In the genomic region with DNA sequence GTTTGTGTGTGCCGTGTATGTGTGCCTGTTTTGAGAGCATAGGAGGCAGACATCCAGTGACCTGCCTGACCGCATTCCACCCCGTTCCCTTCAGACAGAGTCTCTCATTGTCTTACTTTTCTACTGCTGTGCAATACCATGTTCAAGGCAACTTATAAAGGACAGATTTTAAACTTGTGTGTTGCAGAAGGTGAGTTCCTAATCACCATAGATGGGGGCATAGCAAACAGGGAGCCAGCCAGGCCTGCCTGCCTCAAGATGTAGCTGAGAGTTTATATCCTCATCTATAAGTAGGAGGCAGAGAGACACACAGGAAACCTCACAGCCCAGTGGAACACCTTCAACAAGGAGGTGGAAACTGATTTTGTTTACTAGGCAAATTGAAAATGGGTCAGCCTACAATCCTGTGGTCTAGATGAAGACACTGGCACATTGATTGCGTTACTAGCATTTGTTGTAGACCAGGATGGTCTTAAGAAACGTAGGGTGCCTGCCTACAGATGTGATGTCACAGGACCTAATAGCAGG, we compare ENCODE assay signal across 8 mouse cellular contexts. TPM values are rescaled to one million over a fixed set of nuclear protein-coding genes. Genes with fewer than 3 reads are reported as not detected.
A peak's percentile ranks its signal among the peaks of the same experiment; 100 is the strongest.
DNase-seq lines count a peak whose midpoint lies in the region; ATAC-seq and TF ChIP-seq lines count a peak whose summit lies in the region.

No protein-coding gene starts in this region.

- DNase-seq in gastrocnemius, adult 2 months: no peak
- DNase-seq in gastrocnemius, postnatal 36 days: no peak
- no peak for DNase-seq in liver, embryonic 14.5 days (ENCODE audit: low read depth in 3 of 3, low spot score in 3 of 3)
- DNase-seq in adrenal gland, adult (ENCODE audit: inconsistent age in 2 of 2, low spot score in 1 of 2): no peak
- DNase-seq in left cerebral cortex, adult 11 months (ENCODE audit: low spot score): no peak
- no peak for DNase-seq in ovary, postnatal 36 days (ENCODE audit: low spot score)

- H3K27me3 ChIP-seq in C2C12 (ENCODE audit: control insufficient read depth, insufficient read depth, insufficient read length): no peaks in the 10 kb centered on the region
- H3K27me3 ChIP-seq in forebrain, embryonic 15.5 days: no peaks in the 10 kb centered on the region
- H3K27me3 ChIP-seq in liver, embryonic 14.5 days (ENCODE audit: control insufficient read depth, insufficient read depth, low read length): no peaks in the 10 kb centered on the region

- H3K9me3 ChIP-seq in forebrain, embryonic 15.5 days: no peaks in the 10 kb centered on the region
- no peaks in the 10 kb centered on the region for H3K9me3 ChIP-seq in liver, embryonic 14.5 days (ENCODE audit: control insufficient read depth, low read length)

- peak overlapping the region; percentile 72 for H3K9ac ChIP-seq in forebrain, embryonic 15.5 days (replicated peaks)
- H3K9ac ChIP-seq in liver, embryonic 14.5 days (replicated peaks): no peak overlapping the region; the same call in 1 of the 2 replicates

- H3K79me3 ChIP-seq in C2C12 (ENCODE audit: low read depth): peaks cover 8% of the 10 kb centered on the region

- H3K79me2 ChIP-seq in C2C12 (ENCODE audit: control insufficient read depth, insufficient read depth): peaks cover 23% of the 10 kb centered on the region

- H3ac ChIP-seq in C2C12 (ENCODE audit: control insufficient read depth, insufficient read length, low read depth): no peak overlapping the region

- 88% methylated on average over 5 of the region's 5 CpGs for WGBS in forebrain, embryonic 15.5 days
- 76% methylated on average over 5 of the region's 5 CpGs for WGBS in liver, embryonic 14.5 days (ENCODE audit: insufficient replicate concordance)

- peak overlapping the region; percentile 79 for H3K4me2 ChIP-seq in forebrain, embryonic 15.5 days (replicated peaks)
- peak overlapping the region; percentile 79 for H3K4me2 ChIP-seq in liver, embryonic 14.5 days (ENCODE audit: low read depth)

- peak overlapping the region; percentile 96 for H3K27ac ChIP-seq in gastrocnemius, adult 2 months
- H3K27ac ChIP-seq in forebrain, embryonic 15.5 days (replicated peaks): peak overlapping the region; percentile 95
- peak overlapping the region; percentile 16; the same call in 1 of the 2 replicates for H3K27ac ChIP-seq in liver, embryonic 14.5 days

- no peak for ATAC-seq in forebrain, embryonic 15.5 days (replicated peaks)
- ATAC-seq in liver, embryonic 14.5 days (ENCODE audit: insufficient read depth): no peak

- no peaks in the 10 kb centered on the region for H3K36me3 ChIP-seq in C2C12 (ENCODE audit: control insufficient read depth, insufficient read depth)
- H3K36me3 ChIP-seq in forebrain, embryonic 15.5 days: no peaks in the 10 kb centered on the region
- H3K36me3 ChIP-seq in liver, embryonic 14.5 days (replicated peaks; ENCODE audit: control insufficient read depth, insufficient read depth, low read depth): no peaks in the 10 kb centered on the region

- H3K4me3 ChIP-seq in gastrocnemius, adult 2 months: peak overlapping the region; percentile 91
- peak overlapping the region; percentile 44 for H3K4me3 ChIP-seq in C2C12 (ENCODE audit: insufficient read depth, poor library complexity, severe bottlenecking)
- peak overlapping the region; percentile 63 for H3K4me3 ChIP-seq in forebrain, embryonic 15.5 days
- peak overlapping the region in 1 of 2 experiments; percentile 58; a peak in 2 of 4 replicates for H3K4me3 ChIP-seq in liver, embryonic 14.5 days (ENCODE audit: insufficient read depth in 1 of 2, low read depth in 2 of 2, low read length in 2 of 2)

- no peak for TF ChIP-seq EP300 in liver, embryonic 14.5 days (IDR thresholded peaks at IDR 0.05; ENCODE audit: low read depth)

- intact Hi-C loops in gastrocnemius, adult 2 months (cut with DNase I): loop anchor here (2.0 to 5.0 kb wide), 3 partner anchors 51 to 331 kb away; a partner anchor contains a TSS
- intact Hi-C loops in gastrocnemius, postnatal 36 days (cut with DNase I): loop anchor here (5.0 to 10.0 kb wide), 2 partner anchors 161 to 329 kb away; a partner anchor contains a TSS

- peaks cover 19% of the 10 kb centered on the region for H3K4me1 ChIP-seq in forebrain, embryonic 15.5 days
- peaks cover 33% of the 10 kb centered on the region in 2 experiments for H3K4me1 ChIP-seq in liver, embryonic 14.5 days (replicated peaks; ENCODE audit: control insufficient read depth in 2 of 2, insufficient read depth in 2 of 2, low read length in 1 of 2)

- TF ChIP-seq CTCF in gastrocnemius, adult 2 months (IDR thresholded peaks at IDR 0.05): no peak
- no peak for TF ChIP-seq CTCF in C2C12 (IDR thresholded peaks at IDR 0.05; ENCODE audit: control insufficient read depth, insufficient read depth, insufficient read length)
- TF ChIP-seq CTCF in liver, embryonic 14.5 days (IDR thresholded peaks at IDR 0.05; ENCODE audit: low read depth): no peak

TF ChIP-seq in C2C12, 6 proteins besides CTCF, POLR2A, EP300 and RAD21:
- TF ChIP-seq MYOD1 (IDR thresholded peaks at IDR 0.05; ENCODE audit: control insufficient read depth, insufficient read length, low read depth): no peak

RNA-seq across cellular contexts. Expression of a gene that starts 0.7 kb away (rescaled TPM):
- 10 to 100 TPM; 46.5 to 50.9 TPM for total RNA-seq in gastrocnemius, adult 2 months (2021)
- total RNA-seq in gastrocnemius, postnatal 36 days (2021): 10 to 100 TPM; 41.8 to 45.9 TPM
- polyA plus RNA-seq in C2C12 (2012; fragmentation: generic; extraction: Trizol): 251 TPM
- polyA plus RNA-seq in forebrain, embryonic 15.5 days (2015; fragmentation: Nextera tagmentation; extraction: Ambion mirVana): 42.3 and 44.0 TPM in 2 replicates
- polyA plus RNA-seq in liver, embryonic 14.5 days (2012; rRNA removed): 26.5 and 29.1 TPM in 2 replicates
- polyA plus RNA-seq in liver, embryonic 14.5 days (2014; fragmentation: Nextera tagmentation; extraction: Ambion mirVana): 54.6 and 59.7 TPM in 2 replicates

RNA-seq across cellular contexts. Expression of a gene that starts 20.4 kb away (rescaled TPM):
- 100 to 1,000 TPM; 117 to 119 TPM for total RNA-seq in gastrocnemius, adult 2 months (2021)
- total RNA-seq in gastrocnemius, postnatal 36 days (2021): 100 to 1,000 TPM; 148 to 163 TPM
- polyA plus RNA-seq in C2C12 (2012; fragmentation: generic; extraction: Trizol): 181 TPM
- polyA plus RNA-seq in forebrain, embryonic 15.5 days (2015; fragmentation: Nextera tagmentation; extraction: Ambion mirVana): 126 and 127 TPM in 2 replicates
- 50.8 and 66.8 TPM in 2 replicates for polyA plus RNA-seq in liver, embryonic 14.5 days (2012; rRNA removed)
- polyA plus RNA-seq in liver, embryonic 14.5 days (2014; fragmentation: Nextera tagmentation; extraction: Ambion mirVana): 84.4 and 102 TPM in 2 replicates

RNA-seq across cellular contexts. Expression of a gene that starts 20.6 kb away (rescaled TPM):
- 1 to 10 TPM; 1.7 to 2.1 TPM for total RNA-seq in gastrocnemius, adult 2 months (2021)
- 1 to 10 TPM; 2.0 to 2.1 TPM for total RNA-seq in gastrocnemius, postnatal 36 days (2021)
- 0.32 TPM for polyA plus RNA-seq in C2C12 (2012; fragmentation: generic; extraction: Trizol)
- 10.3 and 12.7 TPM in 2 replicates for polyA plus RNA-seq in forebrain, embryonic 15.5 days (2015; fragmentation: Nextera tagmentation; extraction: Ambion mirVana)
- polyA plus RNA-seq in liver, embryonic 14.5 days (2012; rRNA removed): 15.3 and 20.3 TPM in 2 replicates
- 10.4 and 10.9 TPM in 2 replicates for polyA plus RNA-seq in liver, embryonic 14.5 days (2014; fragmentation: Nextera tagmentation; extraction: Ambion mirVana)

RNA-seq across cellular contexts. Expression of a gene that starts 40.5 kb away (rescaled TPM):
- total RNA-seq in gastrocnemius, adult 2 months (2021): not detected
- not detected for total RNA-seq in gastrocnemius, postnatal 36 days (2021)
- polyA plus RNA-seq in C2C12 (2012; fragmentation: generic; extraction: Trizol): 0.05 TPM
- 0.75 and 1.4 TPM in 2 replicates for polyA plus RNA-seq in forebrain, embryonic 15.5 days (2015; fragmentation: Nextera tagmentation; extraction: Ambion mirVana)
- 2.0 and 2.3 TPM in 2 replicates for polyA plus RNA-seq in liver, embryonic 14.5 days (2012; rRNA removed)
- polyA plus RNA-seq in liver, embryonic 14.5 days (2014; fragmentation: Nextera tagmentation; extraction: Ambion mirVana): 0.25 and 0.66 TPM in 2 replicates

RNA-seq across cellular contexts. Expression of a gene that starts 42.3 kb away (rescaled TPM):
- total RNA-seq in gastrocnemius, adult 2 months (2021): under 1 TPM in 1 of 2 experiments, not detected in 1; 0.28 TPM
- total RNA-seq in gastrocnemius, postnatal 36 days (2021): under 1 TPM in 1 of 2 experiments, not detected in 1; 0.59 TPM
- 25.2 TPM for polyA plus RNA-seq in C2C12 (2012; fragmentation: generic; extraction: Trizol)
- polyA plus RNA-seq in forebrain, embryonic 15.5 days (2015; fragmentation: Nextera tagmentation; extraction: Ambion mirVana): 24.6 and 26.9 TPM in 2 replicates
- polyA plus RNA-seq in liver, embryonic 14.5 days (2012; rRNA removed): 21.6 and 28.3 TPM in 2 replicates
- polyA plus RNA-seq in liver, embryonic 14.5 days (2014; fragmentation: Nextera tagmentation; extraction: Ambion mirVana): 16.8 and 22.4 TPM in 2 replicates

Comparison
In these comparisons a context has a peak if more than half of its experiments do, and no peak if none do; other contexts are left out.
1. H3K27ac ChIP-seq: peak in every context shown above with its lines; median percentile 96 in gastrocnemius, adult 2 months; 95 in forebrain, embryonic 15.5 days; 16 in liver, embryonic 14.5 days.